Mouse (Mus musculus): ENCODE data around the gene Gsk3a. TPM values are rescaled to one million over a fixed set of nuclear protein-coding genes. Genes with fewer than 3 reads are reported as not detected.

Gene Gsk3a
- total and polyA plus RNA-seq, 3 experiments = 45.8 to 76.1 (median 47.5) TPM

DNA sequence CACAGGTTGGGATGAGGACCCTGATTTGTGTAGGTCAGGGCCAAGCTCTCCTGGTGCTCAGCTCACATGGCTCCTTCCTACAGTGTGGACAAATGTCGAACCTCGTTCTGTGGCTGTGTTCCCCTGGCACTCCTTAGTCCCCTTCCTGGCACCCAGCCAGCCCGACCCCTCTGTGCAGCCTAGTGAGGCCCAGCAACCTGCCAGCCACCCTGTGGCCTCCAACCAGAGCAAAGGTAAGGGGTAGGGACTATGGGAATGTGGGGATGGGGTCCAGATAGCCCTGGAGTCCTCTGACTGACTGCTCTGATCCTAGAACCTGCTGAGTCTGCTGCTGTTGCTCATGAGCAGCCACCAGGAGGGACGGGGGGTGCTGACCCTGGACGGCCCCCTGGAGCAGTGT is 47.1 kb upstream of the Gsk3a start:
- no peak for TF ChIP-seq MEF2A (IDR thresholded peaks at IDR 0.05; ENCODE audit: borderline replicate concordance, low read depth, low read length)
- no peak for TF ChIP-seq POLR2A (IDR thresholded peaks at IDR 0.05; ENCODE audit: low read depth, low read length)
- no peak for TF ChIP-seq PAX5 (IDR thresholded peaks at IDR 0.05; ENCODE audit: low read length)
- TF ChIP-seq USF2 (conservative IDR thresholded peaks at IDR 0.05; ENCODE audit: low read depth, low read length) = no peak
- no peak for TF ChIP-seq MYC (IDR thresholded peaks at IDR 0.05; ENCODE audit: low read depth, low read length)
- no peak for TF ChIP-seq SMC3 (IDR thresholded peaks at IDR 0.05; ENCODE audit: low read depth, low read length)
- TF ChIP-seq ZKSCAN1 (IDR thresholded peaks at IDR 0.05; ENCODE audit: borderline replicate concordance, low read depth, low read length) = no peak
- TF ChIP-seq CHD2 (IDR thresholded peaks at IDR 0.05; ENCODE audit: low read length) = no peak
- TF ChIP-seq RAD21 (IDR thresholded peaks at IDR 0.05; ENCODE audit: low read depth, low read length) = no peak
- TF ChIP-seq RCOR1 (conservative IDR thresholded peaks at IDR 0.05; ENCODE audit: low read depth, low read length) = no peak
- no peak for TF ChIP-seq ZNF384 (IDR thresholded peaks at IDR 0.05; ENCODE audit: low read depth, low read length)
- no peak for TF ChIP-seq MXI1 (IDR thresholded peaks at IDR 0.05; ENCODE audit: low read depth, low read length)
- no peak for TF ChIP-seq KAT2A (IDR thresholded peaks at IDR 0.05; ENCODE audit: insufficient replicate concordance, low read length)
- no peak for TF ChIP-seq MAX (IDR thresholded peaks at IDR 0.05; ENCODE audit: low read length)
- TF ChIP-seq ZMIZ1 (IDR thresholded peaks at IDR 0.05; ENCODE audit: low read depth, low read length) = no peak
- no peak for TF ChIP-seq HCFC1 (IDR thresholded peaks at IDR 0.05; ENCODE audit: low read depth, low read length)
- no peak overlapping the region for H3K27ac ChIP-seq (ENCODE audit: insufficient read depth, low read depth)
- peaks cover 25 to 43% of the 10 kb centered on the region in 2 experiments for H3K4me1 ChIP-seq (ENCODE audit: control insufficient read depth in 1 of 2, insufficient read depth in 2 of 2)
- peaks cover 51 to 56% of the 10 kb centered on the region in 2 experiments for H3K36me3 ChIP-seq (replicated peaks in 1 of 2; ENCODE audit: control insufficient read depth in 1 of 2, insufficient read depth in 1 of 2, low read length in 1 of 2)
- no peak overlapping the region for H3K4me2 ChIP-seq (ENCODE audit: insufficient read depth, low read depth, poor library complexity, severe bottlenecking)
- in situ Hi-C loops (cut with MboI; ENCODE audit: low pct_ligation_motif_present, low pct_unique_long_range_greater_than_20kb, low sequenced_read_pairs) = no loop called here
- no peak overlapping the region for H3K4me3 ChIP-seq (replicated peaks in 1 of 3; ENCODE audit: low read depth in 2 of 3, low read length in 2 of 3, poor library complexity in 1 of 3)
- dilution Hi-C loops (cut with MboI; ENCODE audit: extremely low pct_ligation_motif_present, extremely low pct_unique_long_range_greater_than_20kb, low sequenced_read_pairs) = no loop called here
- DNase-seq (ENCODE audit: extremely low read depth) = no peak
- no peak overlapping the region for H3K9ac ChIP-seq (ENCODE audit: insufficient read depth, low read depth)
- H3K79me2 ChIP-seq (replicated peaks; ENCODE audit: control insufficient read depth, extremely low read depth, insufficient read depth, poor library complexity, severe bottlenecking) = peaks cover 9% of the 10 kb centered on the region
- H3K9me3 ChIP-seq (replicated peaks; ENCODE audit: low read length) = peaks cover 9% of the 10 kb centered on the region
- no peaks in the 10 kb centered on the region for H3K27me3 ChIP-seq (replicated peaks)

DNA sequence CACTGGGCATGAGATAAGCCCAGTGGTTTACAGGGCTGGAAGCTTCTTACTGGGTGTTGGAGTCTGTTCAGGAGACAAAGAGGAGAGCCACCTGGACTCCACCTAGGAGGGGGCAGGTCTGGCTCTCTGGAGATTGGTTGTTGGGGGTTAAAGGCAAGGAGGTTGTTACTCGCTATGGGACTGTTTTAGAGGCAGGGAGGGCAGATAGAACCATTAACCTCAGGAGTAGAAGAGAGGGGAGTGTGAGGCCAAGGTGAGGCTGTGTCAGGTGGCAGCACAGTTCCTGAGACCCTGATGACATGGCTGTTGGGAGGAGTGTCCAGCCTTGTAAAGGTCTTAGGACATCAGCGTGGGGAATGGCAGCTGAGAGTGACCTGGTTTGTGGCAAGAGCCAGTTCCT is 46.5 kb upstream of the Gsk3a start:
- peaks cover 45 to 50% of the 10 kb centered on the region in 2 experiments for H3K36me3 ChIP-seq (replicated peaks in 1 of 2; ENCODE audit: control insufficient read depth in 1 of 2, insufficient read depth in 1 of 2, low read length in 1 of 2)
- no peak overlapping the region for H3K9ac ChIP-seq (ENCODE audit: insufficient read depth, low read depth)
- H3K4me2 ChIP-seq (ENCODE audit: insufficient read depth, low read depth, poor library complexity, severe bottlenecking) = 0 out of 2 replicates have a peak overlapping the region, but pooled peaks have one; percentile 69
- no peak overlapping the region for H3K27ac ChIP-seq (ENCODE audit: insufficient read depth, low read depth)
- in situ Hi-C loops (cut with MboI; ENCODE audit: low pct_ligation_motif_present, low pct_unique_long_range_greater_than_20kb, low sequenced_read_pairs) = no loop called here
- dilution Hi-C loops (cut with MboI; ENCODE audit: extremely low pct_ligation_motif_present, extremely low pct_unique_long_range_greater_than_20kb, low sequenced_read_pairs) = no loop called here
- H3K4me1 ChIP-seq (ENCODE audit: control insufficient read depth in 1 of 2, insufficient read depth in 2 of 2) = peaks cover 25 to 49% of the 10 kb centered on the region in 2 experiments
- peaks cover 9% of the 10 kb centered on the region for H3K79me2 ChIP-seq (replicated peaks; ENCODE audit: control insufficient read depth, extremely low read depth, insufficient read depth, poor library complexity, severe bottlenecking)
- no peak for DNase-seq (ENCODE audit: extremely low read depth)
- H3K27me3 ChIP-seq (replicated peaks) = no peaks in the 10 kb centered on the region
- TF ChIP-seq UBTF (IDR thresholded peaks at IDR 0.05; ENCODE audit: low read depth, low read length) = no peak
- TF ChIP-seq EP300 (IDR thresholded peaks at IDR 0.05; ENCODE audit: low read length) = no peak
- TF ChIP-seq MAX (IDR thresholded peaks at IDR 0.05; ENCODE audit: low read length) = no peak
- TF ChIP-seq TCF12 (IDR thresholded peaks at IDR 0.05; ENCODE audit: low read depth, low read length) = no peak
- TF ChIP-seq E2F4 (IDR thresholded peaks at IDR 0.05; ENCODE audit: insufficient replicate concordance, low read depth, low read length) = no peak
- no peak for TF ChIP-seq POLR2A (IDR thresholded peaks at IDR 0.05; ENCODE audit: low read depth, low read length)
- no peak for TF ChIP-seq SIN3A (IDR thresholded peaks at IDR 0.05; ENCODE audit: low read length)
- no peak for TF ChIP-seq ZKSCAN1 (IDR thresholded peaks at IDR 0.05; ENCODE audit: borderline replicate concordance, low read depth, low read length)
- no peak for TF ChIP-seq KAT2A (IDR thresholded peaks at IDR 0.05; ENCODE audit: insufficient replicate concordance, low read length)
- no peak for TF ChIP-seq ETS1 (conservative IDR thresholded peaks at IDR 0.05; ENCODE audit: low read depth, low read length)
- TF ChIP-seq IRF4 (IDR thresholded peaks at IDR 0.05; ENCODE audit: low read depth, low read length) = no peak
- TF ChIP-seq USF2 (conservative IDR thresholded peaks at IDR 0.05; ENCODE audit: low read depth, low read length) = no peak
- no peak for TF ChIP-seq MYC (IDR thresholded peaks at IDR 0.05; ENCODE audit: low read depth, low read length)
- H3K9me3 ChIP-seq (replicated peaks; ENCODE audit: low read length) = peaks cover 4% of the 10 kb centered on the region
- no peak overlapping the region for H3K4me3 ChIP-seq (replicated peaks in 1 of 3; ENCODE audit: low read depth in 2 of 3, low read length in 2 of 3, poor library complexity in 1 of 3)

Data from CH12.LX (cell line).